Mouse (Mus musculus) bone marrow macrophage, adult 2 months (primary cell): ENCODE measurements at regions not wholly inside any gene's neighbourhood (a gene's known extent, or its start where the extent isn't known, plus 50 kb on each side); places are given as distances from the start of the nearest gene placed in this dataset.

Experiments used
- H3K27ac ChIP-seq: 2 replicates; pipeline ENCODE4 v1.5.1; 2012; ENCODE audit warnings: low read depth, low read length; ENCODE audit not compliant: insufficient read depth
- H3K4me1 ChIP-seq: 2 replicates; pipeline ENCODE4 v1.6.1; 2012; ENCODE audit warnings: low read length; ENCODE audit not compliant: control insufficient read depth, insufficient read depth
- H3K4me3 ChIP-seq: 2 replicates; pipeline ENCODE4 v1.5.1; 2012; ENCODE audit warnings: mild to moderate bottlenecking, low read length, moderate library complexity; ENCODE audit not compliant: insufficient read depth
- CTCF ChIP-seq: IDR thresholded peaks from 2 replicates; pipeline ENCODE4 v1.5.1; 2012; ENCODE audit warnings: low read depth, mild to moderate bottlenecking, low read length, moderate library complexity
- POLR2A ChIP-seq: IDR thresholded peaks from 2 replicates; pipeline ENCODE4 v1.6.1; 2012; ENCODE audit warnings: mild to moderate bottlenecking, low read depth, low read length, borderline replicate concordance

DNA sequence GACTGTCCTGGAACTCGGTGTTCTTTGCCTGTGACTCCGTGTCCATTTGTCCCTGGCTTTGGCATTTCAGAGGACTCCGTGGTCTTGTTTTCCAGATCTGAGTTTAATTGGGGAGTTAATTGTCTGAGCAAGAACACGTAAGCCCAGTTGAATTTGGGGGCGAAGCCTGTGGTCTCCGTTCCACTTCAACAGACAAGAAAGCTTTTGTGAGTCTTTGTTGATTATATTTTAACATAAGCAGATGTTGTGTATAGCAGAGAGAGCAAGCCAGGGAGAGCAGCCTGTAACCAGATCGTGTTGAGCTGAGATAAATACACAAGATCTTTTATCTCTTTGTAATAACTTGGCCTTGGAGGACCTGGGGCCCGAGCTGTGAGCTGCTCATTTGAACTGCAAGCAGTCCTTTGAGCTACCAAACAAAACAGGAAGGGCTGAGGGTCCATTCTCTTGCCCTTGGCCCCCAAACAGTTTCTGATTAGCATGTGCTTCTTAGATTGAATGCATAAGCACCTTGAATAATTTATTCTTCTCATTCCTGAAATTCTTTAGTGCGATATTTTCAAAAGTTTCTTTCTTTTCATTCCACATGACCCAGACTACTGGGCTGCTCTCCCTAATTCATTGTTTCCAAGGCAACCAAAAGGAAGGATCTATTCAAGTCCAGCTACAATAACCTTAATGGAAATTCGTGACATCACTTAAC is 111.1 kb downstream of the Nufip1 start:
- Histone ChIP-seq H3K4me1 (no peaks in the 10 kb centered on the region), H3K27ac (no peak overlapping the region), H3K4me3 (no peak overlapping the region)
- TF ChIP-seq CTCF (no peak), POLR2A (no peak)

GRCm38 (mm10) chr14:76222320-76222626 is 111.6 kb downstream of the Nufip1 start:
- Histone ChIP-seq H3K4me3 (no peak overlapping the region), H3K4me1 (no peaks in the 10 kb centered on the region), H3K27ac (no peak overlapping the region)
- TF ChIP-seq POLR2A, result no peak
- no peak for TF ChIP-seq CTCF

GRCm38 (mm10) chr14:76223036-76223650 is 112.5 kb downstream of the Nufip1 start:
- Histone ChIP-seq H3K4me1 (no peaks in the 10 kb centered on the region), H3K27ac (no peak overlapping the region), H3K4me3 (no peak overlapping the region)
- no peak for TF ChIP-seq CTCF
- TF ChIP-seq POLR2A, result no peak

DNA sequence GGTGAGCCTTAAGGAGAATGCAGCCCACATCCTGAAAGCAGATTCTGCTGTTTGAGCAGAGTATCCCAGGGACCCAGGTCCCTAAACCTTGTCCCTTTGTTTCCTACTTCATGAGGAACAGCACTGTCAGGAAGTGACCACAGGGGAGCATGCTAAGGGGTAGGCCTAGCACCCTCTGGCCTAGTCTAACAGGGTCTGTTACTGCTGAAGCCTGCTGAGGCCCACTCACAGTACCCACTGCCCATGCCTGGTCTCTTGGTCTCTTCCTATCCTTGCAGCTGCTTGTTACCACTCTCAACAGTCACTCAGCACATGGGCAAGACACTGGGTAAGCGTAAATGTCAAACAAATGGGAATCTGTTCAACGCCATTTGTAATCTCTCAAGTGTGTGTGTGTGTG is 113.2 kb downstream of the Nufip1 start:
- H3K27ac ChIP-seq, result no peak overlapping the region
- no peak overlapping the region for H3K4me3 ChIP-seq
- TF ChIP-seq POLR2A (no peak), CTCF (no peak)
- no peaks in the 10 kb centered on the region for H3K4me1 ChIP-seq

DNA sequence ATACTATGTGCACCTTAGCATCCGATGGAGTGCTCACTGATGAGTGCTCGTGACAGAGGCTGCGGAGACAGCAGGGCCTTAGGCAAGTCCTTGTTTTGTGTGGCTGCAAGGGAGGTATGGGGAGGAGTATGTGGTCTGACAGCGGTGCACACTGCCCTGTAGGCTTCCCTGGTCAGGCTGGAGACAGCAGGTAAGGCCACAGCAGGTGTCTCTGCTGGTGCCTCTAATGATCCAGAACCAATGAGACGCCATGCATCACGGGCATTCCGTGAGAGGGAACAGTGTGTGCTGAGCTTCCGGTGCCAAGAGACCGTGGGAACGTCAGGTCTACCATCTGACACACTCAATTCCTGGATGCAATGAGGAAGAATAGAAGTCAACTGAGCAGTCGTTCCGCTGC is 114.8 kb downstream of the Nufip1 start:
- Histone ChIP-seq H3K27ac (no peak overlapping the region), H3K4me3 (no peak overlapping the region), H3K4me1 (no peaks in the 10 kb centered on the region)
- TF ChIP-seq POLR2A (no peak), CTCF (no peak)

DNA sequence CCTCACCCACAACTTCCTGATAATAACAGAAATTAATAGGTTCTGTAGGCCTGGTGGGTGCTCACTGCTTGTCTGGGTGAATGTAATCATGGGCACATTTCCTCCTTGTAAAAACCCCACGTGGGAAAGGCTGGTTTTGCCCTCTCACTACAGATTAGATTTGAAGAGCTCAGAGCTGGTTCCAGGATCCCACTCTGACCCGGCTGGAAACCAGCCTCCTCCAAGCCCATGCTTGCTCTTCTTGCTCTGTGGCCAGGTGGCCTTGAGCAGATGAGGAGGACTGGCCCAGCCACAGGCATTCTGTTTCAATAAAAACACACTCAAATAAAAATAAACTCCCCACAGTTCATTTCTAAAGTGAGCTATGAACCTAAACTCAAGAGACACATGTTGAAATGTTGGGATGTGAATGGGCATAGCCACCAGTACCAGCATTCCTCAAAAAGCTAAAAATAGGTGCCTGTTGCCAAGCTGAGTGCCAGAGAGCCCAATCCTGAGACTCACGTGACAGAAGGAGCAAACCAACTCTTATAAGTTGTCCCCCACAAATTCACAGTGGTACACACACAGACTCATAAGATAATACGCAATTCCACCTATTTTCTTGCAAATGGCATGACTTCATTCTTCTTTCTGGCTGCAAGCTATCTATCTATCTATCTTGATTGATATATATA is 116.1 kb downstream of the Nufip1 start:
- Histone ChIP-seq H3K4me3 (no peak overlapping the region), H3K4me1 (no peaks in the 10 kb centered on the region), H3K27ac (no peak overlapping the region)
- no peak for TF ChIP-seq POLR2A
- TF ChIP-seq CTCF, result no peak

DNA sequence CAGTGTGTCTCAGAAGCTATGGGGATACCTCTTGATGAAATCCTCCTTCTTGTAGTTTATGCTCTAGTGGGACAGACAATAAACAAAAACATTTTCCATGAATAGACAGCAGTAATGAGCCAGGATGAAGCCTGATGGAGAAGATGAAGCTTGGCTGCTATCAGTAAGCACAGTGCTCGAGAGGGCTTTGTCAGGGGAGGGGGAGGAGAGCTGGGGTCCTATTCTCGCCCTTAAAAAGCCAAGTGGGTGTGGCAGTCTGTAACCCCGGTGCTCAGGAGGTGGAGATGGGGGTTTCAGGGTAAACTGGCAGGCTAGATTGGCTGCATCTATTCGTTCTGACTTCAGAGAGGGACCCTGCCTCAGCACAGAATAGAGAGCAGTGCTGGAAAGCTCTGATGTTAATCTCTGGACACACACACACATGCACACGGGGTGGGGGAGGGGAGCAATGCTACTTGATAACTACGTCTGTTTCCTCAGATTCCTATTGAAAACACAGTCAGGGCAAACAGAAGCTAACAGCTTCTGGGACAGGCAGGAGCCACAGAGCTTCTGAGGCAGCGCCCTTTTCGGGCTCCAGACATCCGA is 118.4 kb downstream of the Nufip1 start:
- Histone ChIP-seq H3K4me3 (no peak overlapping the region), H3K4me1 (no peaks in the 10 kb centered on the region), H3K27ac (no peak overlapping the region)
- TF ChIP-seq CTCF (no peak), POLR2A (no peak)

- H3K27ac ChIP-seq, result no peak overlapping the region
- TF ChIP-seq CTCF, result no peak
- no peak for TF ChIP-seq POLR2A
- H3K4me1 ChIP-seq, result no peaks in the 10 kb centered on the region
- no peak overlapping the region for H3K4me3 ChIP-seq
Observed at GRCm38 (mm10) chr14:76239856-76240493, 129.3 kb downstream of the Nufip1 start.

- Histone ChIP-seq H3K27ac (no peak overlapping the region), H3K4me3 (no peak overlapping the region), H3K4me1 (no peaks in the 10 kb centered on the region)
- TF ChIP-seq CTCF (no peak), POLR2A (no peak)
Observed at GRCm38 (mm10) chr14:76243581-76244337, 133.1 kb downstream of the Nufip1 start.
